Mouse (Mus musculus): Measurements from ENCODE around the gene Cabp1.

The Cabp1 gene

DNA sequence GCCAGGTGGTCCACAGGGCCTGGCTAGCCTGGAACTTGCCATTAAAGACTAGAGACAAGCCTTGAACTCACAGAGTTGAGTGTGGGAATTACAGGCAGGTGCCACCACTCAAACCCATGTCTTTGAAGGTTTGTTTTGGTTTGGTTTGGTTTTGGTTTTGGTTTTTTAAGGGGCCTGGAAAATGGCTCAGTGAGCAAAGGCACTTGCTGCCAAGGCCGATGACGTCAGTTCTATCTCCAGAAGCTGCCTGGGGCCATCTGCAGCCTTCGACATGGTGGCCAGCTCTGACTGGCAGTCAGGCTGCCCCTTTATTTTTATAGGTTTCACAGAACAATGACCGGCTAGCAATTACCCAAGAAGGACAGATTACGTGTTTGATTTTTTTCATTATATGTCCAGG, 73.2 kb downstream of the Cabp1 start:
- DNase-seq = no peak

DNA sequence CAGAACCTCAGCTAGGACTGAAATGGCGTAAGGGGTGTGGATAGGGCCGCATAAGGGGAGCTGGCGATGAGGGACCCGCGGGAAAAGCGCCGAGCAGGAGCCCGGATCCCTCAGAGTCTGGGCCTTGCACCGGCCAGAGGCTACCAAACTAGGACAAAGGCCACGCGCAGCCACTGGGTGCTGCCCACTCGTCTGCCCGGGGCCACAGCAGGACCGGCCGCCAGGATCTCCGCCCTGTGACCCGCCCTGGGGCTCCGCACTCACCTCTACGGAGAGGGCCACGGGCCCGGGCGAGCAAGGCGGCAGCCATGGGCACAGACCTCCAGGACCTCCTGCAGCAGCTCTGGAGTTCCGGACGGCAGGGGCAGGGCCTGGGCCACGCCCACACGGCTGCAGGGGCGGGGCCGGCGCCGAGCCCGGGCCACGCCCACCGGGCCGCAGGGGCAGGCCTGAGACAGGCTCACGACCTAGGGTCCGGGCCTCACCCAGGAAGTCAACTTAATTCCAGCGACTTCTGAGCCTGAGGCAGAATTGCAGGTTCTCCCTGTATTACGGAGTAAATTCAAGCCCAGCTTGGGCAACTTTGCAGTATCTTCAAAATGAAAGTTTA, 75.1 kb downstream of the Cabp1 start, which contains the start of gene Acads:
Acads (minus strand) TSS at position 386 of the 610 bp plus-strand sequence.
- peak; percentile 88 for DNase-seq

All from liver (tissue).